Mouse (Mus musculus): ENCODE data around the gene Psmd3.

The Psmd3 gene

DNA sequence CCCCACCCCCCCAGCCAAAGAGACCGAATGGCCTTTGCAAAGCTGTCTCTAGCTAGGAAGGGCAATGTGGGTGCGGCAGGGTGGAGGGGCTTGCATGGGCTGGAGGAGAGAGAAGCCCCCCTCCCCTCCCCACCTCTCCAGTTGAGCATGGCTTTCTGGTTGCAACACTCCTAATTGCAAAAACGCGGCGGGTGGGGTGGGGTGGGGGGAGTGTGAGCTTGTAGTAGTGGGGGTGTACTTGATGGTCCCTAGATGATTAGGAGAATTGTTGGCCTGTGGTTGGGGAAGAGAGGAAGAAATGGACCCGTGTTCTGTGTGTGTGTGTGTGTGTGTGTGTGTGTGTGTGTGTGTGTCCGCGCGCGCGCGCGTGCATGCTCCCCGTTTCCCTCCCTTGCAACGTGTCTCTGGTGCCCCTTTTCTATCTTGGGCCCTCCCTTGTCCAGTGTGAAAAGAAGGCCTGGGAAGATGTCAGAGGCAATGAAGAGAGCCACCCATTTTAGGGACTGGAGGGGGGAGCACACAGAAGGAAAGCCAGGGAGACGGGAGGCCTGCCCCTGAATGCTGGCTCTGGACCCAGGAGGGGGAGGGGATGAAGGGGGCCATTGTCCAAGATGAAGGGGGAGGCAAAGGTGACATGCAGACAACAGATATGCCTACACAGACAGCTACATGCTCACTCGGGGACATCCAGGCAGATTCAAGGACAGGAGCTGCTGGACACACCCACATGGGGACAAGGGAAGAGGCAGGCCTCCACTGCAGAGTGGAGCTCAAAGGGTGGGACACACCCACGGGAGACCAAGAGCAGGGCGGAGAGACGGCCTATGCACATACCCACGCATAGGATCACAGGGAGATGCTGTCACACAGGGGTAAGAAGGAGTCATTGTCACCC is 60.3 kb downstream of the Psmd3 start:
- CTCF ChIA-PET, result interaction anchor here (0.8 to 3.1 kb wide), 6 partner anchors 12 to 120 kb away, joined by 3 to 11 read pairs (median 4); no protein-coding TSS in a partner anchor

DNA sequence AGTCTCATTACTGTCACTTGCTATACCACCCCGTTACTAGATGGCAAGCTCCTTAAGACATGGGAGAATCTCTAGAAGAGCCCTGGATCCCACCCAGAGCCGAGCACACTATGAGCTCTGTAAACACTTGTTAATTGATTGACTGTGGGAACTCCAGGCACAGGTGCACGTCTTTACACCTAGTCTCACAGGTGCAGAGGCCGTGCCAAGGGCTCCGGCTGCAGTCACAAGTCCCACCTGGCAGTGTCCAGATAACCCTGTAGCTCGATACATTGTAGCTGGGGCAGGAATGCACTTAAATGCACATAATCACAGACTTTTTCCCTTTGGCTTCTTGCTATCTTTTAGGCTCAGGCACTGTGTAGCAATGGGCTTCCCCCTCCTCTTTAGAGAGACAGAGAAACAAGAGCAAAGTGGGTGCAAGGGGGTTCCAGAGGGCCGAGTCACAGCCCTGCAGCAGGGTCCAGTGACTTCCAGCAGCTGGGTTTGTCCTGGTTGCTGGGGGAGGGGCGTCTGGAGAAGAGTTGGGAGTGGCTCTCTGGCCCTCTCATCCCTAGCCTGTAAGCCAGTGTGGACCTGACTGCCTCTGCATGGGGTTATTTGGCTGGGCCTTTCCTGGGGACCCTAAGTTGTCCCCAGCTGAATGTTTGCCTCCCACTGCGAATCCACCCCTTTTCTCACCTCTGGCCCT is 61.4 kb downstream of the Psmd3 start:
- CTCF ChIA-PET, result interaction anchor here (0.8 to 1.0 kb wide), 3 partner anchors 14 to 86 kb away, joined by 3 to 4 read pairs (median 3); partner anchors contain the start of gene Med24

GRCm38 (mm10) chr11:98744456-98745019 is 62.2 kb downstream of the Psmd3 start:
- CTCF ChIA-PET, result interaction anchor here (1.0 kb wide), 1 partner anchor 15 kb away, joined by 4 read pairs; the partner anchor contains the start of gene Med24

Measured in spleen, embryonic (tissue).